ENCODE assay signal across 14 mouse cellular contexts in genomic region chr6:117176406-117176805, GRCm38 (mm10). TPM values are rescaled to one million over a fixed set of nuclear protein-coding genes. Genes with fewer than 3 reads are reported as not detected.
DNase-seq lines count a peak whose midpoint lies in the region; ATAC-seq and TF ChIP-seq lines count a peak whose summit lies in the region.
"Had no signal": no experiment of that assay in that cellular context is flagged by ENCODE, and none has a peak within 500 bp of the region (broad histone marks: within the 10 kb centered on the region; RNA-seq: fewer than 3 reads in every experiment).

No protein-coding gene starts in this region.

- 21% methylated on average over 5 of the region's 5 CpGs for WGBS in liver, embryonic 14.5 days (ENCODE audit: insufficient replicate concordance)
- WGBS in liver, embryonic 11.5 days, result 29% methylated on average over 5 of the region's 5 CpGs

- no peak for TF ChIP-seq EP300 in liver, embryonic 14.5 days (IDR thresholded peaks at IDR 0.05; ENCODE audit: low read depth)

- H3K9me3 ChIP-seq in liver, embryonic 14.5 days (ENCODE audit: control insufficient read depth, low read length), result no peaks in the 10 kb centered on the region
- H3K9me3 ChIP-seq in liver, embryonic 11.5 days (ENCODE audit: control insufficient read depth, low read length), result no peaks in the 10 kb centered on the region

- H3K36me3 ChIP-seq in liver, embryonic 14.5 days (replicated peaks; ENCODE audit: control insufficient read depth, insufficient read depth, low read depth), result no peaks in the 10 kb centered on the region
- H3K36me3 ChIP-seq in liver, embryonic 11.5 days (ENCODE audit: control insufficient read depth, insufficient read depth, low read length), result peaks cover 3% of the 10 kb centered on the region; the same call in 1 of the 2 replicates

- H3K27me3 ChIP-seq in liver, embryonic 14.5 days (ENCODE audit: control insufficient read depth, insufficient read depth, low read length), result no peaks in the 10 kb centered on the region
- peaks cover 6% of the 10 kb centered on the region; the same call in 1 of the 2 replicates for H3K27me3 ChIP-seq in liver, embryonic 11.5 days (replicated peaks; ENCODE audit: control insufficient read depth, insufficient read depth, low read length)
- H3K27me3 ChIP-seq: Patski had no signal

- no peak for ATAC-seq in liver, embryonic 14.5 days (ENCODE audit: insufficient read depth)
- ATAC-seq in liver, embryonic 11.5 days (replicated peaks; ENCODE audit: low FRiP score), result no peak
- ATAC-seq in megakaryocyte progenitor cell, adult 5-6 weeks (replicated peaks; ENCODE audit: poor library complexity), result peak; percentile 56; the same call in 1 of the 2 replicates
- ATAC-seq: forebrain, embryonic 16.5 days had no signal

- TF ChIP-seq CTCF in gastrocnemius, adult 2 months (IDR thresholded peaks at IDR 0.05), result peak; percentile 21; the same call in 1 of the 2 replicates
- peak; percentile 21 for TF ChIP-seq CTCF in liver, embryonic 14.5 days (IDR thresholded peaks at IDR 0.05; ENCODE audit: low read depth)
- peak; percentile 54 for TF ChIP-seq CTCF in brain, embryonic 14.5 days (IDR thresholded peaks at IDR 0.05; ENCODE audit: borderline replicate concordance, extremely low read depth, insufficient read depth, insufficient read length)

- no peak overlapping the region for H3K4me3 ChIP-seq in gastrocnemius, adult 2 months
- no peak overlapping the region for H3K4me3 ChIP-seq in liver, embryonic 14.5 days (ENCODE audit: insufficient read depth in 1 of 2, low read depth in 2 of 2, low read length in 2 of 2)
- H3K4me3 ChIP-seq in liver, embryonic 11.5 days (ENCODE audit: low read depth, low read length), result no peak overlapping the region

- DNase-seq in gastrocnemius, adult 2 months, result no peak
- no peak for DNase-seq in gastrocnemius, postnatal 25 days
- no peak for DNase-seq in liver, embryonic 14.5 days (ENCODE audit: low read depth in 3 of 3, low spot score in 3 of 3)
- DNase-seq in liver, embryonic 11.5 days (ENCODE audit: low spot score), result no peak
- DNase-seq in brain, embryonic 14.5 days (ENCODE audit: low read depth), result no peak
- no peak for DNase-seq in ovary, adult 18-20 months (ENCODE audit: low spot score)
- DNase-seq in cerebellum, postnatal 36 days, result no peak
- DNase-seq: cerebellum, postnatal 25 days; kidney, adult 11 months; right cerebral cortex, postnatal 14 days had no signal

- TF ChIP-seq POLR2A in brain, embryonic 14.5 days (IDR thresholded peaks at IDR 0.05; ENCODE audit: borderline replicate concordance, extremely low read depth, insufficient read depth, insufficient read length, poor library complexity, severe bottlenecking), result no peak

- peaks cover 0 to 8% of the 10 kb centered on the region in 2 experiments; a peak in 2 of 4 replicates for H3K4me1 ChIP-seq in liver, embryonic 14.5 days (replicated peaks; ENCODE audit: control insufficient read depth in 2 of 2, insufficient read depth in 2 of 2, low read length in 1 of 2)
- no peaks in the 10 kb centered on the region; the same call in 1 of the 2 replicates for H3K4me1 ChIP-seq in liver, embryonic 11.5 days (replicated peaks; ENCODE audit: control insufficient read depth, insufficient read depth, low read length)

- no peak overlapping the region for H3K27ac ChIP-seq in gastrocnemius, adult 2 months
- H3K27ac ChIP-seq in liver, embryonic 14.5 days, result no peak overlapping the region
- no peak overlapping the region for H3K27ac ChIP-seq in liver, embryonic 11.5 days (ENCODE audit: low read depth, low read length)

- intact Hi-C loops in gastrocnemius, adult 2 months (cut with DNase I), result loop anchor here (10.0 kb wide), 1 partner anchor 258 kb away; no protein-coding TSS in a partner anchor

- no peak overlapping the region for H3K9ac ChIP-seq in liver, embryonic 14.5 days (replicated peaks)
- H3K9ac ChIP-seq in liver, embryonic 11.5 days (ENCODE audit: low read depth, low read length), result no peak overlapping the region

- H3K4me2 ChIP-seq in liver, embryonic 14.5 days (ENCODE audit: low read depth), result no peak overlapping the region
- no peak overlapping the region for H3K4me2 ChIP-seq in liver, embryonic 11.5 days
- H3K4me2 ChIP-seq: heart, embryonic 11.5 days had no signal

RNA-seq across cellular contexts. Expression of gene Cxcl12, which starts 8.1 kb away (rescaled TPM):
- total RNA-seq in gastrocnemius, adult 2 months (2021), result 10 to 100 TPM; 41.3 to 61.9 TPM
- 10 to 100 TPM; 38.5 to 47.4 TPM for total RNA-seq in gastrocnemius, postnatal 25 days (2021)
- polyA plus RNA-seq in liver, embryonic 14.5 days (2012; rRNA removed), result 40.1 and 43.6 TPM in 2 replicates
- polyA plus RNA-seq in liver, embryonic 14.5 days (2014; fragmentation: Nextera tagmentation; extraction: Ambion mirVana), result 41.3 and 46.2 TPM in 2 replicates
- 66.6 and 69.8 TPM in 2 replicates for polyA plus RNA-seq in liver, embryonic 11.5 days (2014; fragmentation: Nextera tagmentation; extraction: Ambion mirVana)
- polyA plus RNA-seq in brain, embryonic 14.5 days (2012; rRNA removed), result 69.4 and 73.6 TPM in 2 replicates
- total RNA-seq in megakaryocyte progenitor cell, adult 5-6 weeks (2015), result 0.44 and 1.0 TPM in 2 replicates
- 0.29 and 0.41 TPM in 2 replicates for total RNA-seq in megakaryocyte progenitor cell, adult 5-6 weeks (2017)

Comparison
In these comparisons a context has a peak if more than half of its experiments do, and no peak if none do; other contexts are left out.
1. RNA of gene Cxcl12, which starts 8.1 kb away (total RNA-seq): 41.3 to 61.9 TPM in gastrocnemius, adult 2 months and 38.5 to 47.4 TPM in gastrocnemius, postnatal 25 days; 0.29 to 1.0 TPM in megakaryocyte progenitor cell, adult 5-6 weeks; every median in the first group is over 10 times any median in the second.
2. Peak in every context shown above with its lines, with median percentiles within 50 percentile points of each other: CTCF ChIP-seq.